In the genomic region with DNA sequence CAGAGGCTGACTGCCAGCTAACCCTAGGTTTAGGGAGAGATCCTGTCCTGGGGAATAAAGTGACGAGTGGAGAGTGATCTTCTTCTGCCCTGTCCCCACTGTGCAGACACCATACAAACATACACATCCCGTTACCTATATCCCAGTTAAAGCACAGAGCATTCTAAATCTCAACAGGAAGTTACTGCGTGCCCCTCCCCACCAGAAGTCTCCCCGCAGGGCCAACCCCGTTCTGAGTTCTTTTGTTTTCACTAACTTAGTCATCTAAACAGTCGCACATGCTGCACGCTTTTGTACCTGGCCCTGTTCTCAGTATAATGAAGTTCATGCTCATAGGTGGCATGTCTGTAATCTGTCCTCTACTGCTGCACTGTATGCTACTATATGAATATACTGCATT, we compare ENCODE assay signal across 22 mouse cellular contexts. TPM values are rescaled to one million over a fixed set of nuclear protein-coding genes. Genes with fewer than 3 reads are reported as not detected.
DNase-seq lines count a peak whose midpoint lies in the region; ATAC-seq and TF ChIP-seq lines count a peak whose summit lies in the region.
"Had no signal": no experiment of that assay in that cellular context is flagged by ENCODE, and none has a peak within 500 bp of the region (broad histone marks: within the 10 kb centered on the region; RNA-seq: fewer than 3 reads in every experiment).

No protein-coding gene starts in this region.

- peak overlapping the region; percentile 62; the same call in 1 of the 2 replicates for H3K27ac ChIP-seq in heart, embryonic 10.5 days
- 0 out of 2 replicates have a peak overlapping the region, but pooled peaks have one; percentile 27 for H3K27ac ChIP-seq in hindbrain, postnatal 0 days
- no peak overlapping the region for H3K27ac ChIP-seq in hindbrain, embryonic 14.5 days
- peak overlapping the region; percentile 73 for H3K27ac ChIP-seq in lung, embryonic 16.5 days (ENCODE audit: low read length)
- H3K27ac ChIP-seq in neural tube, embryonic 15.5 days (replicated peaks): peak overlapping the region; percentile 34; the same call in 1 of the 2 replicates
- H3K27ac ChIP-seq: limb, embryonic 12.5 days; liver, embryonic 13.5 days; midbrain, embryonic 12.5 days had no signal

- no peak for ATAC-seq in hindbrain, postnatal 0 days
- ATAC-seq in hindbrain, embryonic 14.5 days (ENCODE audit: low FRiP score): no peak; the same call in 1 of the 2 replicates
- ATAC-seq in lung, embryonic 16.5 days (ENCODE audit: low read depth): no peak; the same call in 1 of the 2 replicates
- ATAC-seq in neural tube, embryonic 15.5 days (ENCODE audit: low FRiP score): no peak
- ATAC-seq: inflammation-experienced regulatory T-cells, adult 6 months; Patski had no signal

- no peak for TF ChIP-seq CTCF in hindbrain, postnatal 0 days (IDR thresholded peaks at IDR 0.05; ENCODE audit: low read depth)

- H3K9me3 ChIP-seq in heart, embryonic 10.5 days: no peaks in the 10 kb centered on the region
- no peaks in the 10 kb centered on the region for H3K9me3 ChIP-seq in hindbrain, postnatal 0 days (ENCODE audit: low read length)
- H3K9me3 ChIP-seq in hindbrain, embryonic 14.5 days (ENCODE audit: control insufficient read depth, low read length): no peaks in the 10 kb centered on the region
- H3K9me3 ChIP-seq in lung, embryonic 16.5 days (ENCODE audit: control insufficient read depth, low read length): no peaks in the 10 kb centered on the region
- H3K9me3 ChIP-seq in neural tube, embryonic 15.5 days (replicated peaks): no peaks in the 10 kb centered on the region
- H3K9me3 ChIP-seq: limb, embryonic 12.5 days; liver, embryonic 13.5 days; midbrain, embryonic 12.5 days had no signal

- H3K27me3 ChIP-seq in heart, embryonic 10.5 days (ENCODE audit: insufficient read depth, poor library complexity, severe bottlenecking): no peaks in the 10 kb centered on the region
- no peaks in the 10 kb centered on the region for H3K27me3 ChIP-seq in hindbrain, postnatal 0 days (ENCODE audit: insufficient read depth, low read length)
- no peaks in the 10 kb centered on the region for H3K27me3 ChIP-seq in hindbrain, embryonic 14.5 days (ENCODE audit: control insufficient read depth, insufficient read depth, low read length)
- no peaks in the 10 kb centered on the region for H3K27me3 ChIP-seq in lung, embryonic 16.5 days (ENCODE audit: control insufficient read depth, insufficient read depth, low read depth, low read length)
- no peaks in the 10 kb centered on the region for H3K27me3 ChIP-seq in neural tube, embryonic 15.5 days (replicated peaks)
- H3K27me3 ChIP-seq: limb, embryonic 12.5 days; liver, embryonic 13.5 days; midbrain, embryonic 12.5 days; Patski had no signal

- no peak overlapping the region for H3K4me3 ChIP-seq in heart, embryonic 10.5 days
- H3K4me3 ChIP-seq in hindbrain, postnatal 0 days (ENCODE audit: low read length): no peak overlapping the region
- no peak overlapping the region for H3K4me3 ChIP-seq in hindbrain, embryonic 14.5 days (replicated peaks; ENCODE audit: low read length)
- H3K4me3 ChIP-seq in lung, embryonic 16.5 days (ENCODE audit: low read length): no peak overlapping the region
- H3K4me3 ChIP-seq in neural tube, embryonic 15.5 days (replicated peaks): no peak overlapping the region
- H3K4me3 ChIP-seq: limb, embryonic 12.5 days; liver, embryonic 13.5 days; midbrain, embryonic 12.5 days had no signal

- H3K4me1 ChIP-seq in heart, embryonic 10.5 days: peaks cover 75% of the 10 kb centered on the region
- no peaks in the 10 kb centered on the region for H3K4me1 ChIP-seq in hindbrain, postnatal 0 days (ENCODE audit: insufficient read depth, low read length)
- no peaks in the 10 kb centered on the region for H3K4me1 ChIP-seq in hindbrain, embryonic 14.5 days (replicated peaks; ENCODE audit: control insufficient read depth, insufficient read depth, low read length)
- peaks cover 49% of the 10 kb centered on the region for H3K4me1 ChIP-seq in lung, embryonic 16.5 days (replicated peaks; ENCODE audit: control insufficient read depth, insufficient read depth, low read length)
- H3K4me1 ChIP-seq in neural tube, embryonic 15.5 days: peaks cover 4% of the 10 kb centered on the region

- H3K9ac ChIP-seq in hindbrain, postnatal 0 days (replicated peaks; ENCODE audit: low read length): no peak overlapping the region
- no peak overlapping the region for H3K9ac ChIP-seq in hindbrain, embryonic 14.5 days
- no peak overlapping the region for H3K9ac ChIP-seq in lung, embryonic 16.5 days (ENCODE audit: low read length)
- H3K9ac ChIP-seq in neural tube, embryonic 15.5 days (replicated peaks): no peak overlapping the region
- H3K9ac ChIP-seq: limb, embryonic 12.5 days; liver, embryonic 13.5 days; midbrain, embryonic 12.5 days had no signal

- DNase-seq in heart, embryonic 10.5 days (ENCODE audit: low spot score): no peak
- DNase-seq in heart, adult 8-10 months (ENCODE audit: low spot score): no peak
- DNase-seq in hindbrain, postnatal 0 days (ENCODE audit: low spot score): no peak
- no peak for DNase-seq in hindbrain, embryonic 14.5 days (ENCODE audit: low spot score)
- DNase-seq in lung, postnatal 36 days: no peak
- DNase-seq in cerebellum, adult 11 months: no peak
- DNase-seq: adrenal gland, postnatal 25 days; cerebellum, adult 8-10 months; kidney, postnatal 10 days; liver, embryonic 13.5 days; retina, postnatal 1 day; thymus, postnatal 4 days had no signal

- H3K36me3 ChIP-seq in heart, embryonic 10.5 days: peaks cover 19% of the 10 kb centered on the region; the same call in 1 of the 2 replicates
- H3K36me3 ChIP-seq in hindbrain, postnatal 0 days (ENCODE audit: insufficient read depth, low read length): peaks cover under 1% of the 10 kb centered on the region; the same call in 1 of the 2 replicates
- H3K36me3 ChIP-seq in hindbrain, embryonic 14.5 days (replicated peaks; ENCODE audit: control insufficient read depth, insufficient read depth): peaks cover 13% of the 10 kb centered on the region
- H3K36me3 ChIP-seq in lung, embryonic 16.5 days (ENCODE audit: control insufficient read depth, insufficient read depth, low read length): no peaks in the 10 kb centered on the region
- H3K36me3 ChIP-seq in neural tube, embryonic 15.5 days: peaks cover 15% of the 10 kb centered on the region; the same call in 1 of the 2 replicates
- H3K36me3 ChIP-seq: liver, embryonic 13.5 days had no signal

- 66% methylated on average over 7 of the region's 7 CpGs for WGBS in heart, embryonic 10.5 days
- 72% methylated on average over 7 of the region's 7 CpGs for WGBS in hindbrain, postnatal 0 days
- 88% methylated on average over 7 of the region's 7 CpGs for WGBS in hindbrain, embryonic 14.5 days
- WGBS in lung, embryonic 16.5 days: 60% methylated on average over 7 of the region's 7 CpGs
- 83% methylated on average over 7 of the region's 7 CpGs for WGBS in neural tube, embryonic 15.5 days

- H3K4me2 ChIP-seq in hindbrain, postnatal 0 days (ENCODE audit: low read depth, low read length): no peak overlapping the region
- H3K4me2 ChIP-seq in hindbrain, embryonic 14.5 days (replicated peaks): no peak overlapping the region
- no peak overlapping the region for H3K4me2 ChIP-seq in lung, embryonic 16.5 days (ENCODE audit: low read depth, low read length)
- H3K4me2 ChIP-seq in neural tube, embryonic 15.5 days: no peak overlapping the region
- H3K4me2 ChIP-seq: limb, embryonic 12.5 days; liver, embryonic 13.5 days; midbrain, embryonic 12.5 days had no signal

RNA-seq across cellular contexts. Expression of gene Cttnbp2nl, which starts 36.7 kb away (rescaled TPM):
- polyA plus RNA-seq in heart, embryonic 10.5 days (2016; fragmentation: Nextera tagmentation; extraction: Ambion mirVana): 35.9 and 37.4 TPM in 2 replicates
- 10 to 100 TPM; 14.0 to 21.4 (median 15.6) TPM for total RNA-seq in heart, adult 8-10 months (2022)
- 24.9 and 27.8 TPM in 2 replicates for total RNA-seq in hindbrain, postnatal 0 days (2014; rRNA removed)
- 35.9 and 42.4 TPM in 2 replicates for polyA plus RNA-seq in hindbrain, postnatal 0 days (2015; fragmentation: Nextera tagmentation; extraction: Ambion mirVana)
- polyA plus RNA-seq in hindbrain, embryonic 14.5 days (2014; fragmentation: Nextera tagmentation; extraction: Ambion mirVana): 47.1 and 55.4 TPM in 2 replicates
- polyA plus RNA-seq in lung, embryonic 16.5 days (2015; fragmentation: Nextera tagmentation; extraction: Ambion mirVana): 36.3 and 38.2 TPM in 2 replicates
- 35.8 and 38.8 TPM in 2 replicates for polyA plus RNA-seq in neural tube, embryonic 15.5 days (2015; fragmentation: Nextera tagmentation; extraction: Ambion mirVana)

RNA-seq across cellular contexts. Expression of gene 4930564D02Rik, which starts 50.4 kb away (rescaled TPM):
- polyA plus RNA-seq in heart, embryonic 10.5 days (2016; fragmentation: Nextera tagmentation; extraction: Ambion mirVana): not detected in 2 replicates
- total RNA-seq in heart, adult 8-10 months (2022): not detected
- total RNA-seq in hindbrain, postnatal 0 days (2014; rRNA removed): not detected in 2 replicates
- polyA plus RNA-seq in hindbrain, postnatal 0 days (2015; fragmentation: Nextera tagmentation; extraction: Ambion mirVana): not detected in 2 replicates
- not detected in 2 replicates for polyA plus RNA-seq in hindbrain, embryonic 14.5 days (2014; fragmentation: Nextera tagmentation; extraction: Ambion mirVana)
- not detected in 2 replicates for polyA plus RNA-seq in lung, embryonic 16.5 days (2015; fragmentation: Nextera tagmentation; extraction: Ambion mirVana)
- not detected in 2 replicates for polyA plus RNA-seq in neural tube, embryonic 15.5 days (2015; fragmentation: Nextera tagmentation; extraction: Ambion mirVana)
- total RNA-seq: adrenal gland, postnatal 25 days; left cerebral cortex, adult 8-10 months; neutrophil, adult 5-6 weeks had no signal
- polyA plus RNA-seq: embryonic facial prominence, embryonic 14.5 days; gonadal fat pad, adult 2 months; inflammation-experienced regulatory T-cells, adult 6 months; limb, embryonic 12.5 days; liver, embryonic 13.5 days; midbrain, embryonic 12.5 days; Patski had no signal

RNA-seq across cellular contexts. Expression of gene Wnt2b, which starts 54.5 kb away (rescaled TPM):
- polyA plus RNA-seq in heart, embryonic 10.5 days (2016; fragmentation: Nextera tagmentation; extraction: Ambion mirVana): 1.3 and 1.6 TPM in 2 replicates
- 1 to 10 TPM in 1 of 4 experiments, under 1 TPM in 3; 0.38 to 2.0 (median 0.60) TPM for total RNA-seq in heart, adult 8-10 months (2022)
- total RNA-seq in hindbrain, postnatal 0 days (2014; rRNA removed): 1.9 and 3.2 TPM in 2 replicates
- 0.56 and 0.88 TPM in 2 replicates for polyA plus RNA-seq in hindbrain, postnatal 0 days (2015; fragmentation: Nextera tagmentation; extraction: Ambion mirVana)
- polyA plus RNA-seq in hindbrain, embryonic 14.5 days (2014; fragmentation: Nextera tagmentation; extraction: Ambion mirVana): 0.82 and 1.2 TPM in 2 replicates
- 1.0 and 1.3 TPM in 2 replicates for polyA plus RNA-seq in lung, embryonic 16.5 days (2015; fragmentation: Nextera tagmentation; extraction: Ambion mirVana)
- polyA plus RNA-seq in neural tube, embryonic 15.5 days (2015; fragmentation: Nextera tagmentation; extraction: Ambion mirVana): 0.78 and 0.88 TPM in 2 replicates
- total RNA-seq: neutrophil, adult 5-6 weeks had no signal
